Mouse (Mus musculus) lung, embryonic 16.5 days (tissue): ENCODE data around the gene Fam243. TPM values are rescaled to one million over a fixed set of nuclear protein-coding genes. Genes with fewer than 3 reads are reported as not detected.

Experiments used
- ATAC-seq: fragments of 200-750 bp; cut with Nextera tagmentation; 2 replicates; pipeline ENCODE4 v1.8.0; 2017; ENCODE audit warnings: low read depth, mild to moderate bottlenecking, moderate library complexity
- H3K27ac ChIP-seq: fragments of 300-500 bp; sonication (generic); 2 replicates; pipeline ENCODE4 v1.5.1; 2014; ENCODE audit warnings: mild to moderate bottlenecking, control low read depth, low read length
- H3K27me3 ChIP-seq: fragments of 300-500 bp; sonication (generic); 2 replicates; pipeline ENCODE4 v1.6.1; 2014; ENCODE audit warnings: low read depth, low read length, mixed read lengths; ENCODE audit not compliant: control insufficient read depth, insufficient read depth
- H3K36me3 ChIP-seq: fragments of 300-500 bp; sonication (generic); 2 replicates; pipeline ENCODE4 v1.6.1; 2014; ENCODE audit warnings: low read length; ENCODE audit not compliant: control insufficient read depth, insufficient read depth
- H3K4me1 ChIP-seq: fragments of 300-500 bp; sonication (generic); replicated peaks from 2 replicates; pipeline ENCODE4 v1.6.1; 2014; ENCODE audit warnings: low read length, mixed read lengths; ENCODE audit not compliant: control insufficient read depth, insufficient read depth
- H3K4me2 ChIP-seq: fragments of 300-500 bp; sonication (generic); 2 replicates; pipeline ENCODE4 v1.6.1; 2014; ENCODE audit warnings: low read depth, low read length, control low read depth
- H3K4me3 ChIP-seq: fragments of 300-500 bp; sonication (generic); 2 replicates; pipeline ENCODE4 v1.5.1; 2014; ENCODE audit warnings: mild to moderate bottlenecking, low read length, control low read depth
- H3K9ac ChIP-seq: fragments of 300-500 bp; sonication (generic); 2 replicates; pipeline ENCODE4 v1.6.1; 2014; ENCODE audit warnings: low read length, control low read depth
- H3K9me3 ChIP-seq: fragments of 300-500 bp; sonication (generic); 2 replicates; pipeline ENCODE4 v1.6.1; 2016; ENCODE audit warnings: low read length; ENCODE audit not compliant: control insufficient read depth
- WGBS: fragments of 180-500 bp; shearing (Covaris S2); extraction: QIAGEN DNeasy Blood & Tissue Kit; methylation state at CpG from one replicate; pipeline ENCODE4 v1.1.7; 2014; 5-methylcytosine and 5-hydroxymethylcytosine counted together
- polyA plus RNA-seq: library from polyadenylated mRNA; unstranded; fragments of >200 nt; fragmentation: Nextera tagmentation; extraction: Ambion mirVana; gene quantifications from 2 replicates; pipeline ENCODE4 v1.2.1, GENCODE M21; 2015

The Fam243 gene
- polyA plus RNA-seq, 1 experiment from 2014 or later = not detected

- Histone ChIP-seq H3K36me3 (peaks cover 27% of the 10 kb centered on the region), H3K27me3 (no peaks in the 10 kb centered on the region), H3K4me1 (no peaks in the 10 kb centered on the region), H3K4me3 (no peak overlapping the region), H3K9me3 (no peaks in the 10 kb centered on the region), H3K9ac (no peak overlapping the region), H3K4me2 (no peak overlapping the region), H3K27ac (no peak overlapping the region)
- no peak for ATAC-seq
- WGBS = 60% methylated on average over 4 of the region's 4 CpGs
Observed at GRCm38 (mm10) chr16:92309126-92309525, 12.1 kb downstream of the Fam243 start.

- Histone ChIP-seq H3K4me2 (no peak overlapping the region), H3K9me3 (no peaks in the 10 kb centered on the region), H3K4me3 (no peak overlapping the region), H3K27me3 (no peaks in the 10 kb centered on the region), H3K9ac (no peak overlapping the region), H3K36me3 (peaks cover 27% of the 10 kb centered on the region), H3K27ac (no peak overlapping the region), H3K4me1 (peaks cover 1% of the 10 kb centered on the region; the same call in 1 of the 2 replicates)
- no peak for ATAC-seq
- WGBS = 71% methylated on average over 3 of the region's 3 CpGs
Observed at GRCm38 (mm10) chr16:92307947-92308346, 13.3 kb downstream of the Fam243 start.

- H3K4me2 ChIP-seq = no peak overlapping the region
- peaks cover 15% of the 10 kb centered on the region for H3K4me1 ChIP-seq
- H3K27me3 ChIP-seq = no peaks in the 10 kb centered on the region
- H3K36me3 ChIP-seq = peaks cover 22% of the 10 kb centered on the region
- H3K9me3 ChIP-seq = no peaks in the 10 kb centered on the region
- no peak overlapping the region for H3K4me3 ChIP-seq
- H3K9ac ChIP-seq = no peak overlapping the region
- no peak for ATAC-seq
- H3K27ac ChIP-seq = no peak overlapping the region
- 92% methylated on average over 2 of the region's 2 CpGs for WGBS
Observed at GRCm38 (mm10) chr16:92305519-92305918, 15.7 kb downstream of the Fam243 start.

- 62% methylated on average over 5 of the region's 5 CpGs for WGBS
Observed at GRCm38 (mm10) chr16:92302506-92302905, 18.7 kb downstream of the Fam243 start.

GRCm38 (mm10) chr16:92301989-92302388, 19.3 kb downstream of the Fam243 start:
- peaks cover 15% of the 10 kb centered on the region for H3K4me1 ChIP-seq
- H3K27me3 ChIP-seq = no peaks in the 10 kb centered on the region
- H3K4me3 ChIP-seq = peak overlapping the region; percentile 77
- WGBS = 31% methylated on average over 5 of the region's 5 CpGs
- peak overlapping the region; percentile 89 for H3K4me2 ChIP-seq
- ATAC-seq = no peak
- peak overlapping the region; percentile 91 for H3K9ac ChIP-seq
- H3K9me3 ChIP-seq = no peaks in the 10 kb centered on the region
- peaks cover 9% of the 10 kb centered on the region for H3K36me3 ChIP-seq
- H3K27ac ChIP-seq = peak overlapping the region; percentile 14; the same call in 1 of the 2 replicates

More at GRCm38 (mm10) chr16:92302506-92302905, 18.7 kb downstream of the Fam243 start:
- H3K36me3 ChIP-seq = peaks cover 14% of the 10 kb centered on the region
- no peak for ATAC-seq
- H3K4me2 ChIP-seq = peak overlapping the region; percentile 89
- peak overlapping the region; percentile 77 for H3K4me3 ChIP-seq
- 0 out of 2 replicates have a peak overlapping the region, but pooled peaks have one; percentile 91 for H3K9ac ChIP-seq
- no peaks in the 10 kb centered on the region for H3K27me3 ChIP-seq
- H3K27ac ChIP-seq = no peak overlapping the region
- H3K9me3 ChIP-seq = no peaks in the 10 kb centered on the region
- H3K4me1 ChIP-seq = peaks cover 15% of the 10 kb centered on the region

GRCm38 (mm10) chr16:92301412-92301806, 19.8 kb downstream of the Fam243 start:
- Histone ChIP-seq H3K27me3 (no peaks in the 10 kb centered on the region), H3K36me3 (peaks cover 6% of the 10 kb centered on the region; the same call in 1 of the 2 replicates), H3K9me3 (no peaks in the 10 kb centered on the region), H3K4me2 (peak overlapping the region; percentile 89), H3K27ac (peak overlapping the region; percentile 14; the same call in 1 of the 2 replicates), H3K9ac (peak overlapping the region; percentile 91), H3K4me1 (peaks cover 15% of the 10 kb centered on the region), H3K4me3 (peak overlapping the region; percentile 77)
- ATAC-seq = peak; percentile 60
- whole genome bisulfite sequencing = 0% methylated on average over 12 of the region's 12 CpGs

GRCm38 (mm10) chr16:92300649-92301411, 20.4 kb downstream of the Fam243 start, which contains the start of gene Smim11:
Smim11 (plus strand) TSS chr16:92301286.
- WGBS = 10% methylated on average over 32 of the region's 32 CpGs

GRCm38 (mm10) chr16:92295328-92295727, 25.9 kb downstream of the Fam243 start:
- H3K9me3 ChIP-seq = no peaks in the 10 kb centered on the region
- H3K27ac ChIP-seq = no peak overlapping the region
- WGBS = 44% methylated on average over 2 of the region's 2 CpGs
- no peak for ATAC-seq
- no peak overlapping the region for H3K4me2 ChIP-seq
- H3K4me1 ChIP-seq = peaks cover 6% of the 10 kb centered on the region; the same call in 1 of the 2 replicates
- H3K9ac ChIP-seq = no peak overlapping the region
- no peak overlapping the region for H3K4me3 ChIP-seq
- H3K36me3 ChIP-seq = no peaks in the 10 kb centered on the region
- H3K27me3 ChIP-seq = no peaks in the 10 kb centered on the region

More at GRCm38 (mm10) chr16:92300649-92301411, 20.4 kb downstream of the Fam243 start, which contains the start of gene Smim11:
- Histone ChIP-seq H3K4me2 (peak within 1 kb of the TSS; percentile 89), H3K27me3 (no peaks in the 10 kb centered on the region), H3K9me3 (no peaks in the 10 kb centered on the region), H3K36me3 (peaks cover 4% of the 10 kb centered on the region; the same call in 1 of the 2 replicates), H3K4me1 (peaks cover 15% of the 10 kb centered on the region), H3K9ac (peak within 1 kb of the TSS; percentile 91), H3K4me3 (peak within 1 kb of the TSS; percentile 77), H3K27ac (peak within 1 kb of the TSS; percentile 48; the same call in 1 of the 2 replicates)
- ATAC-seq = peak; percentile 97

- H3K27me3 ChIP-seq = no peaks in the 10 kb centered on the region
- 39% methylated on average over 12 of the region's 12 CpGs for WGBS
- peaks cover 6% of the 10 kb centered on the region; the same call in 1 of the 2 replicates for H3K4me1 ChIP-seq
- H3K4me3 ChIP-seq = peak overlapping the region; percentile 3; the same call in 1 of the 2 replicates
- peak; percentile 72 for ATAC-seq
- H3K9ac ChIP-seq = no peak overlapping the region
- H3K36me3 ChIP-seq = no peaks in the 10 kb centered on the region
- no peaks in the 10 kb centered on the region for H3K9me3 ChIP-seq
- H3K27ac ChIP-seq = peak overlapping the region; percentile 59
- H3K4me2 ChIP-seq = peak overlapping the region; percentile 28
Observed at GRCm38 (mm10) chr16:92294267-92294970, 26.8 kb downstream of the Fam243 start.
